Mouse (Mus musculus) G1E (cell line): ENCODE data around the gene Best2.

Source experiments
- CTCF ChIP-seq: IDR thresholded peaks from 2 replicates; pipeline ENCODE4 v1.5.1; 2012; ENCODE audit warnings: low read depth, low read length, inconsistent platforms, mixed read lengths
- GATA1 ChIP-seq: IDR thresholded peaks from 2 replicates; pipeline ENCODE4 v1.6.1; 2012; ENCODE audit warnings: borderline replicate concordance, low read length, inconsistent platforms, mixed read lengths

DNA sequence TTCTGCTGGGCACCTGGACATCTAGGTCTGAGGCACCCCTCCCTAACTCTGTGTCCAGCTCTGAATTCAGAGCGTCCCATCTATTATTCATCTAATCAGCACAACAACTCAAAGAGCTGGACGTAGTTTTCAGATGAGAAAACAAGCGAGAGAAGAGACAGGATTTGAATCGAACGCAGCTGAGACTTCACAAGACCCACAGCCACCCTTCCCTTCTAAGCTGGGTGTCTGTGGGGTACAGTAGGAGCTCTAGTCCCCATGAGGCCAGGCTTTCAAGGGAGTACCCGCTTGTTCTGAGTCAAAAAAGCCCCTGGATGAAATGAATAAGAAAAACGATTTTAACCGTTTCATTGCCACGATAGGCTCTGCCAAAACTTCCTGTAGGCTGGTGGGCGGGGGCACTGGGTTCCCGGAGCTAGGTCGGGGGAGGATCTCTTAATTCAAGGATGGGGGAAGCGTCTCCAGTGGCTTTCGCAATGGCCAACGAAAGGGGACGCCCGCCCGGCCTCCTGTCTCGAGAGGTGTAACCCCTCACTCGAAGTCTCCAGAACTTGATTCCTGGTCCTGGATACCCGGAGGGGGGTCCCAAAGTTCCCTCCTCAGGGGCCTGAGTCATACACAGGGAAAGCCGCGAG lies 29.2 kb downstream of the Best2 start:
- TF ChIP-seq GATA1 (no peak), CTCF (no peak)
